8 mouse cellular contexts compared by ENCODE assay signal in genomic region chr11:46127621-46128547, GRCm38 (mm10). TPM values are rescaled to one million over a fixed set of nuclear protein-coding genes. Genes with fewer than 3 reads are reported as not detected.
DNase-seq lines count a peak whose midpoint lies in the region; ATAC-seq and TF ChIP-seq lines count a peak whose summit lies in the region.

No protein-coding gene starts in this region.

- TF ChIP-seq EP300 in liver, postnatal 0 days (IDR thresholded peaks at IDR 0.05; ENCODE audit: low read depth): no peak

- no peak overlapping the region for H3K4me3 ChIP-seq in lung, adult 2 months (replicated peaks; ENCODE audit: extremely low read depth, low read depth, low read length)
- H3K4me3 ChIP-seq in liver, postnatal 0 days (ENCODE audit: low read depth, low read length): no peak overlapping the region

- H3K4me1 ChIP-seq in lung, adult 2 months (ENCODE audit: control insufficient read depth, insufficient read depth, low read length): peaks cover 4% of the 10 kb centered on the region
- H3K4me1 ChIP-seq in liver, postnatal 0 days (ENCODE audit: insufficient read depth): peaks cover 10% of the 10 kb centered on the region

- TF ChIP-seq POLR2A in lung, adult 2 months (IDR thresholded peaks at IDR 0.05; ENCODE audit: borderline replicate concordance, extremely low read depth, low read depth, low read length): no peak

- no peaks in the 10 kb centered on the region for H3K9me3 ChIP-seq in liver, postnatal 0 days (ENCODE audit: low read length)

- no peak for TF ChIP-seq CTCF in lung, adult 2 months (IDR thresholded peaks at IDR 0.05; ENCODE audit: insufficient read depth, low read length)
- no peak for TF ChIP-seq CTCF in liver, postnatal 0 days (IDR thresholded peaks at IDR 0.05; ENCODE audit: low read depth)

- no peak overlapping the region for H3K9ac ChIP-seq in liver, postnatal 0 days (replicated peaks)

- DNase-seq in lung, adult 18-20 months: peak; percentile 31 to 36
- no peak for DNase-seq in lung, adult 2 months
- DNase-seq in heart, postnatal 25 days (ENCODE audit: low spot score): peak; percentile 77
- DNase-seq in liver, postnatal 0 days: peak; percentile 57
- peak; percentile 83 for DNase-seq in splenic B cell, adult 2 months (ENCODE audit: low read depth, low spot score)
- DNase-seq in left cerebral cortex, postnatal 25 days (ENCODE audit: low spot score in 2 of 2): no peak
- DNase-seq in adrenal gland, postnatal 14 days: no peak
- DNase-seq in T-cell, adult 2 months (ENCODE audit: low spot score): no peak

- ATAC-seq in liver, postnatal 0 days: peak; percentile 69

- WGBS in lung, adult 2 months: 63% methylated on average over 15 of the region's 15 CpGs
- WGBS in liver, postnatal 0 days (ENCODE audit: insufficient replicate concordance): 54% methylated on average over 15 of the region's 15 CpGs

- no peak overlapping the region for H3K4me2 ChIP-seq in liver, postnatal 0 days (ENCODE audit: low read depth, low read length)

- H3K27me3 ChIP-seq in liver, postnatal 0 days (ENCODE audit: insufficient read depth, low read length): no peaks in the 10 kb centered on the region
- H3K27me3 ChIP-seq in splenic B cell, adult 2 months (ENCODE audit: control insufficient read depth, insufficient read depth, low read length, poor library complexity, severe bottlenecking): no peaks in the 10 kb centered on the region

- H3K27ac ChIP-seq in liver, postnatal 0 days (ENCODE audit: low read depth): peak overlapping the region; percentile 76

- intact Hi-C loops in heart, postnatal 25 days (cut with DNase I): loop anchor here (1.0 to 10.0 kb wide), 3 partner anchors 76 to 173 kb away; partner anchors contain the start of genes Gm12166 and Thg1l
- intact Hi-C loops in left cerebral cortex, postnatal 25 days (cut with DNase I): no loop called here

- peaks cover 3% of the 10 kb centered on the region; the same call in 1 of the 2 replicates for H3K36me3 ChIP-seq in liver, postnatal 0 days (replicated peaks; ENCODE audit: insufficient read depth, low read length)
- H3K36me3 ChIP-seq in splenic B cell, adult 2 months (ENCODE audit: control insufficient read depth, insufficient read depth, low read length, poor library complexity, severe bottlenecking): peaks cover 17% of the 10 kb centered on the region

RNA-seq across cellular contexts. Expression of gene Nipal4, which starts 38.4 kb away (rescaled TPM):
- 0.51 and 7.1 TPM in 2 replicates for polyA plus RNA-seq in lung, adult 2 months (2012; rRNA removed)
- under 1 TPM in 1 of 2 experiments, not detected in 1; 0.08 TPM for total RNA-seq in heart, postnatal 25 days (2021)
- polyA plus RNA-seq in liver, postnatal 0 days (2015; fragmentation: Nextera tagmentation; extraction: Ambion mirVana): not detected in 2 replicates
- 1 to 10 TPM; 1.6 to 1.9 TPM for total RNA-seq in left cerebral cortex, postnatal 25 days (2021)
- total RNA-seq in adrenal gland, postnatal 14 days (2021): not detected in 2 replicates

Comparison
In these comparisons a context has a peak if more than half of its experiments do, and no peak if none do; other contexts are left out.
1. DNase-seq: peak in lung, adult 18-20 months (2 of 2), heart, postnatal 25 days (single experiment), liver, postnatal 0 days (single experiment) and splenic B cell, adult 2 months (single experiment); none in lung, adult 2 months (single experiment), left cerebral cortex, postnatal 25 days (0 of 2), adrenal gland, postnatal 14 days (single experiment) and T-cell, adult 2 months (single experiment).